Mouse (Mus musculus) brain, adult 2 months (tissue): ENCODE data around the gene Mfrp.

Experiments
- DNase-seq: peaks from one replicate; pipeline ENCODE4 v3.0.0; 2011; ENCODE audit warnings: low read depth, low spot score

The Mfrp gene

DNA sequence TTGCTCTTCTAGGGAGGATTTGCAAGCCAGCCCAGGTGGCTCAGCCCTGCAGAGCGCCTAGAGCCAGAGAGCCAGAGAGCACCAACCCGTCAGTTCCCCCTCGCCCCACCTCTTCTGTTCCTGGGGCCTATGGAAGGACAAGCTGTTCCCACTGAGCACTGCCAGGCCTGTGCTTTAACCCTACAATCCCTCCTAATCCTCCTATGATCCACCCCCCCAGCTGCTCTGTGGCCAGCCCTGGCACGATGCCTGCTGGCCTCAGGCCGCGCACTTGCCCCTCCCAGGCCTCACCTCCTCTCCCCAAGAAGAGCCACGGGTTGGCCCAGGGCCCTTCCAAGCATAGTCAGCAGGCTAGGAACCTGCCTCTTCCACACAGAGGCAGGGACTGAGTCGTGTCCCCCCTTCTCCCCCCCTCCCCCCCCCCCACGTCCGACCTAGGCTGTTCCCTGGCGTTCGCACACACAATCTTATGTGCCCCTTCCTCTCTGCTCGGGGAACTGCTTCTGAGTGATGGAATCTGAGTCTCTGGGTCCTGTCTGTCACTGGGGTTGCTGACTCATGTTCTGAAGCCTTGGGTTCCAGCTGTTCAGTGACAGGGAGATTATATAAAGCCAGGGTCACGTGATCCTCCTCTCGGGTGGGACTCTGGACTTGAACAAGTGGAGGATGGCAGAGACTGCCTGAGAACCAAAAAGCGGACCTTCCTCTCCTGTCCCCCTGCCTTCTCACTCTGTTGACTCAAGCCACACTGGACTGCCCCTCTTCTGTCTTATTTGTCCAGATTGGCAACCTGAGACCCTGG, 22.4 kb upstream of the Mfrp start:
- DNase-seq, result peak; percentile 98

DNA sequence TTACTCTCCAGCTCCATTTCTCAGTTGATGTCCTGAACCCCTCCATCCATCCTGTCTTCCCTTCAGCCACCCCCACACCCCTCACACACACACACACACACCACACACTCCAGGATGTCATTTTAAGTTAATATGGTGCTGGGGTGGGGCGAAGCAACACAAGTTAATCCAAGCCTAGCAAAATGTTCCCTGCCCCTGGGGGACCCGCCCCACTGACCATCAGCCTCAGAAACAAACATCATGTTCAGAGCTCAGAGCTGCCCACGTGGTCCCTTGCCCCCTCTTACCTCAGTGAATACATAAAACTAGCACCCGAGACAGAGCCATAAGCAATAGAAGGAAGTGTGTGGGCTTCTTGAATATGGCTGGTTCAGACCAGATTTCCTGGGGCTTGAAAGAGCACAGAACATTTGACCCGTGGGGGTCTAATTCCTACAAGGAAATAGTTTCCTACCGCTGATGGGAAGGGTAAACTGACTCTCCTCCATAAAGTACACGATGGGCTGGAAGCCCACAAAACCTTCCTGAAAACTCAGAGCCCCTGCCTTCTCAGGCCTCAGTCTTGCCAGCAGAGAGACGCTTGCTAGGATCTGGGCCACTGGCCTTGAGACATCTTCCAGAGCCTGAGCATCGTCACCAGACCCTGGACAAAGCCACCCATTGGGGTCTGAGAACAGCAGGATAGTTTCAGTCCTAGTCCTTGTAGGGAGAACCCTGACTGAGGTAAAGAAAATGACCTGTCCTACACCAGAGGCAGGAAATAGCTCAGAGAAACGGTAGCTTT, 21.3 kb upstream of the Mfrp start:
- DNase-seq, result no peak

- DNase-seq, result peak; percentile 82
Observed at GRCm38 (mm10) chr9:44080953-44081352, 20.6 kb upstream of the Mfrp start.

DNA sequence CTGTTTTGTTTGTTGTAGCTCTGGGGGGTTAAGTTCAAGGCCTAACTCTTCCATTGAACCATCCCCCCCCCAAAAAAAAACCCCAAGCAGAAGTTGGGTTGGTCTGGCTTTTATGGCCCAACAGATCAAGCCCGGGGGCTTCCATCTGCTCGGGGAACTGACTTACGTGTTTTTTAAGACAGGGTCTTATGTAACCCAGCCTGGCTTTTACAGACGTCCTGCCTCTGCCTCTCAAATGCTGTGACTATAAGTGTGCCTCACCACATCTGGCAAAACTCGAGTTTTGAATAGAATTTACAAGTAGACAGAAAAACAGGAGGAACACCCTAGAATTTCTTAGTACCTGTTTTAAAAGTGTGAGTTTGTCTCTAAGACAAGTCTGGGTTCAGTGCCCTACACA, 19.9 kb upstream of the Mfrp start:
- no peak for DNase-seq

DNA sequence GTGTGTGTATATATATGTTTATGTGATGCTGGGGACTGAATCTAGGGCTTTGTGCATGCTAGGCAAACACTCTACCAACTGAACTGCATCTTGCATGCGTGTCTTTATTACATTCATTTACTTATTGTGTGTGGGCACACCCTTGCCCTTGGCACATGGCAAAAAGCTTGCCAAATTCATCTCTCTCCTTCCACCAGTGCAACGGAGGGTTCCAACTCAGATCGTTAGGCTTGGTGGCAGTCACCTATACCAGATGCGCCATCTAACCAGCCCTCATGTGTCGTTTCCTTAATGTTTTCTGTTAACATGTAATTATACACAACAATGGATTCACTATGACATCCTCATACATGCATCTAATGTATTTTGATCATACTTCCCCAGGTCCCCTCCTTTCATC, 19.3 kb upstream of the Mfrp start:
- no peak for DNase-seq

DNA sequence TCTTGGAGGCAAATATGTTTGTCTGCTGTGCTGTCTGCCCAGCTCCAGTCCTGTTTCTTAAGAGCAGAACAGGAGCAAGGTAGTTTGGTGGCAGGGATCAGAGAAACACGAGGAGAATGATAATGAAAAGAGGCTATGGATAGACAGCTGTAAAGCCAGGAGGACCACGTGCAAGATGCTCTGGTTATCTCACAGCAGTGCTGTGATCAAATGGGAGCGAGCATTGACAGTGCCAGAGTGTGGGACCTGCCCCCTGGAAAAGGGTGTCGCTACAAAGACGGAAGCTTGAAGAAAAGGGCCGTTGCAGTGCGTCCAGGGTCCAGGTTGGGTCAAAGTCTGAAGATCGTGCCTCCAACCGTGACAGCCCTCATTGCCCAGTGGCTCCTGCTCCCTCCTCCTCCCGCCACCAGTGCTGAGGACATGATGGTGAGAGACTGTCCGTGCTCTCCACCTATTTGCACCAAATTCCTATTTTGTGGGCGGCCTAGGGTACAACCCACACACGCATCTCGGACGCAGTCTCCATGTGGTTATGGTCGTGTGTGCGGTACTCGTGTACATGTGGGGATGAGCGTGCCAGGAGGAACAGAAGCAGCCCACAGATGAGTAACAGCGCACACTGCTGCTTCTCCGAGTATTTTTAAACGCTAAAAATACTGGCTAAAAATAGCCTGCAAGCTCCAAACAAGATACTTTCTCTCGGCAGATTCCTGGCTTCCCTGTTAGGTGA, 18.0 kb upstream of the Mfrp start:
- peak; percentile 94 for DNase-seq

- DNase-seq, result peak; percentile 32
Observed at GRCm38 (mm10) chr9:44084236-44084635, 17.3 kb upstream of the Mfrp start.

DNA sequence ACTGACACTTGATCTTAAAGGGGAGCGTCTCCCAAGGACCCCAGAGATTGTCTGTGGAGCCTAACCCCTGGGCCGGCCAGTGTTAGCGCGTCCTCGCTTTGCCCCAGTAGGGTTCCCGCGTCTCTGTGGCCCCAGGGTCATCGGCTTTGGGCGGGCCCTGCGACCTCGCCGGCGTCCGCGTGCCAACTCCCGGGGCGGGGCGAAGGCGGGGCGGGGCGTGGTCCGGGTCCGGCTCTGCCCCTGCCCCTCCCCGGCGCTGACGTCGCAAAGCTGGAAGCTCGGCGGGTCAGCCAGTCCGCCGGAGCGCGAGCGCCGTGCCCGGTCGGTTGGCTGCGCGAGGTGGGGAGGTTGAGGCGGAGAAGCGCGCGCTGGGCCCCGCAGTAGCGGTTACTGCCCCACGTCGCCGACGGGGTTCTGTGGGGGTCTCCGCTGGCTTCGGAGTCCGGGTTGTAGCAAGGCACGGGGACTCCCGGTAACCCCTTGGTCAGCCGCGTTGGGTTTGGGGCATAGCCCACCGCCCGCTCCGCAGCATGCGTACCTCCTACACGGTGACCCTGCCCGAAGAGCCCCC, 16.8 kb upstream of the Mfrp start:
- DNase-seq, result peak; percentile 96

DNA sequence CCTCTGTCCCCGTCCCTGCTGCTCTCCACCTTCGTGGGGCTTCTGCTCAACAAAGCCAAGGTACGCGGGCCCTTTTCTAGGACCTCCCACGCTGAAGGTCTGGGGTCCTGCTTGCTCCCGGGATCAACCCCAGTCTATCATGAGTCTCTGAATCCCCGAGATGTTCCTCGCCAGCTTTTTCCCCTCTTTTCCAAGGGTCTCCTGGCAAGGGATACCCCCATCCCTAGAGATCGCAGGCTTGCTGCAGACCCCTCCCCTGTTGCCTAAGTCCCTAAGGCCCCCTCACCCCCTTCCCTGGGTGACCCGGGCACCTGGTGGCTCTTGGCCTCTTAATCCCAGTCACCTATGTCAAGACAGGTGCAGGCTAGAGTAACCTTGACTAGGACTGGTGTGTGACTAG, 16.3 kb upstream of the Mfrp start:
- no peak for DNase-seq

DNA sequence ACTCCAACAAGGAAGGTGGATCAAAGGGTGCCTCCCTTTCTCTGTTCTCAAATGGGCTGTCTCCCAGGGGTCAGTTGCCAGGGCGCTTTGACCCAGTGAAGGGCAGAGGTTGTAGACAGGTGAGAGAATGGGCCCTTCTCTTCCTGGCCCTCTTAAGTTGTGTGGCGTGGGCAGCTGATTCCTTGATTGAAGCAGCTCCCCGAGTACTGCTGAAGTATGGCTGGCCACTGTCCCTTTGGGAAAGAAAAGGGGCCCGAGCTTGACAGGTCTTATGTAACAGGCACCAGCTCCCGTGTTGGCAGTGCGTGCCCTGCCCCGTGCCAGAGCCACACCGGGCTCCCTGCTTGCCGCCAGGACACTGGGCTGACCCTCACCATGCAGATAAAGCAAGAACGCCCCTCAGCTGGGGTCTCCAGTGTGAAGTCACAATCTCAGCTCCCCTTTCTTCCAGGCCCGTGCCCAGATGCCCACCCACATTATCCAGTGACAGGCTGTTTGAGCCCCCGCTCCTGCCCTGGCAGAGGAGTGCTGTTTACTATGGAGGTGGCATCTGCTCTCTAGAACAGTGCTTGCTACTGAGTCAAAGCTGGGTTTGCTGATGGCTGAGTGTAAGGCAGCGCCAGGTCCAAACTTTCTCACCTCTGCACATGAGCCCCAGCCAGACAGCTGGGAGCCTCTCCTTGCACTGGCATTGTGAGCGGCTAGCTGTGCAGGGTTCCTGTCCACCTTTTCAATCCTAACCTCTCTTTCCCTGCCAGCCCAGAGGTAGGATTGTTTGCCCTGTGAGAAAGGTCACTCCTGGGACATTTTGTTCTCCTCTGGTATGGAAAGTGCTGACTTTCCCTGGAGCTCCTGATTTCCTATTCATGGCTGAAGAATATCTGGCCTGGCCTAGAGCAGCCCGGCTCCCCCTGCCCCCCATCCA, 15.5 kb upstream of the Mfrp start:
- DNase-seq, result peak; percentile 92

DNA sequence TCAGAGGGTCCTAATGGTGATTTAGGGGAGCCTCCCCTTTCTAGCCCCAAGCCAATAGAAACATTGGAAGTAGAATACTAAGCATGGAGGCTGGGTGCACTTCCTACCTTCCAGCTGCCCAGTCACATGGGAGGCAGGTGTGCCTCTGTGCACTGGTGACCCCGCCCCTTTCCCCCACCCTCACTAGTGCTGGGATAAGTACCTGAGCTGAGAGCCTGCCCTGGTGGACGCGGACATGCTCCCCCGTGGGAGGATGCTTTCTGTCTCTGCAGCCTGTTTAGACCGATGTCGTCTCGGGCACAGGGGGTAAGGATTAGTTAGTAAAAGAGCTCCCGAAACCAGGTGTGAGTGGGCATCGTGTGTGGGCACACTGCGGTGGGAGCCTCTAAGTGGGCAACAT, 14.6 kb upstream of the Mfrp start:
- DNase-seq, result peak; percentile 67

DNA sequence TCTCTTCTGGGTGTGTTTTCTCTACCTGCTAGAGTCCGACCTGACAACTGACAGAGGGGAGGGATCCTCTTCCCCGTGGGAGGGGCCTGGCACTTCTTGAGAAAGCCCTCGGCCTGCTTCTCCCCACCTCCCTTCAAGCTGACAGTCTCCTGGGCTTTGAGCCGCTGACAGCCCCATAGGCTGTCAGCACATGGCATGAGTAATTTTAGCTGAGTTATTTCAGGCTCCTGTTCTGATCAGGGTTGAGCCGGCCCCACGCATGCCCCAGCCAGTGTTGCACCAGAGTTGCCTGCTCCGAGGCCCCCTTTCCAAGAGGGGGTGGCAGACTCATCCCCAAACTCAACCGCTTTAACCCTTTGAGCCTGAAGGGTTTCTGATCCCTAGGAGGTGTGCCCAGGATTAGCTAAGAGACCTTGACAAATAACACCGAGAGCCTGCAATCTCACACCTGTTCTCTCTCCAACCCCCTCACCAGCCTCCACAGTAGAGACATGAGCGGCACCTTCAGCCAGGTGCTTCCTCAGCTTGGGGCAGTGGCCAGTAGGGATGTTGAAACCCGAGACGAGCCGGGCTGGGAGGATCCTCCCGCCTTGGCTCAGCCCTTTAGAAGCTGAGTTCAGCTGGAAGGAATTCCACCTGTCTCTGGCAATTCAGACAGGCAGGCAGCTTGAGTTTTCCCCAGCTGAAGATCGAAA, 13.6 kb upstream of the Mfrp start:
- DNase-seq, result peak; percentile 92

DNA sequence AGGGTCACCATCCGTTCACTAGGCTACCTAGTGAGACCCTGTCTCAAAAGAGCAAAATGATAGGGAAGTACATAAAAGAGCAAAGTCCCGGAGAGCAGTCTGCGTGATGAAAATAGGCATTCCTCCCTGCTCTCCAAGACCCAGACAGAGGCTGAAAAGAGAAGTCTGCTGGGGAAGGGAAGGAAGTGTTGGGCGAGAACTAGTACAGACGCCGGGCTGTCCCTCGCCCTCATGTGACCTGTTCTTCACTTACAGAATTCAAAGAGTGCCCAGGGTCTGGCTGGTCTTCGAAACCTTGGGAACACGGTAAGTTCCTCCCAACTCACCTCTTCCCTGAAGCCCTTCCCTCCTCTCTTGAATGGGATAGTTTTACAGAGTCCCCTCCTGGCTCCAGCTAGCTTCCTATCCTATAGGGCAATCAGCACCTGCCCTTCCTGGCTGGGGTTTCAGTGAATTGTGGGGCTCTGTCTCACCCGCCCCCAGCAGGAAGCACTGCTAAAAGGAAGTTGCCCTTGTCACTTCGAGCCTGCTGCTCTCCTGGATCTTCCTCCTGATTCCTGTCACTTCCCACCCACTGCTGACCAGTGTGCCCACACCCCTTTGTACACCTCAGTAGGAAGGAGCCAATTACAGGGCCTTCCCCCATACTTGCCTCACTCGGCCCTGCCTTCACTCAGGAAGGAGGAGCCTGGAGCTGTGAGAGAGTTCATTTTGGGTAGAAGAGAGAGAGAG, 12.5 kb upstream of the Mfrp start:
- DNase-seq, result peak; percentile 73

DNA sequence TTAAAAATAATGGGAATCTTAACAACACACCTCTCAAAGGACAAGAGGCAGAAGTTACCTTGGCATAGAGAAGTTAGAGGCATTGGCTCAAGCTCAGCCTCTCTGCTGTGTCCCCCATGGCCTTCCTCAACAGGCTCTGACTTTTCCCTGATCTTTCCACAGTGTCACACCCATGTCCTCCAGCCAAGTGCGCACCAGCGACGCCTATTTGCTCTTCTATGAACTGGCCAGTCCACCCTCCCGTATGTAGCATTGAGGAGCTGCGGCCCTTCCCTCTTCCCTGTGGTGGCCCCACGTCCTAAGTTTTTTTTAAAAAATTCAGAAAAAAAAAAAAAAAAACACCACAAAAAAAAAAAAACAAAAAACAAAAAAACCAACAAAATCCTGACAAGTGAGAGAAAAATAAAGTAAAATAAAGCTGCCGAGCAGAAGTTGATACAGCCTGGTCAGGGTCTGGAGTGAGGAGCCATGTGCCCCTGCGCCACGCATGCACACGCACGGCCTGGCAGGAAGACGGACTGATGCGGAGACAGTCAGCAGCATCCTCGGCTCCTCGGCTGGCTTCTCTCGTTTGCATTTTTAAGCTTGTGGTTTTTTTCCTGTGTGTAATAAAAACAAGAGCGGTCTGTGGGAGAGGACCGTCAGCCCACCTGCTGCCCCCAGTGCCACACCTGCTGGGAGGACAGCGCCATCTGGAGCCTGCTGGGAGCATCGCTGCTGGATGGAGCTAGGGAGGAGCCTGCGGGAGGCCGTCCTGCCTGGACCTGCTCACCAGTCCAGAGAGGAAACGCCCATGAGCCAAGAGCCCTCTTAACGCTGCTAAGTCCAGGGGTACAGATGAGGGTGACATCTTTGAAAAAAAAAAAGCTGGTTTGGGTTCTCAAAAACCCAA, 7.7 kb upstream of the Mfrp start:
- peak; percentile 94 for DNase-seq

DNA sequence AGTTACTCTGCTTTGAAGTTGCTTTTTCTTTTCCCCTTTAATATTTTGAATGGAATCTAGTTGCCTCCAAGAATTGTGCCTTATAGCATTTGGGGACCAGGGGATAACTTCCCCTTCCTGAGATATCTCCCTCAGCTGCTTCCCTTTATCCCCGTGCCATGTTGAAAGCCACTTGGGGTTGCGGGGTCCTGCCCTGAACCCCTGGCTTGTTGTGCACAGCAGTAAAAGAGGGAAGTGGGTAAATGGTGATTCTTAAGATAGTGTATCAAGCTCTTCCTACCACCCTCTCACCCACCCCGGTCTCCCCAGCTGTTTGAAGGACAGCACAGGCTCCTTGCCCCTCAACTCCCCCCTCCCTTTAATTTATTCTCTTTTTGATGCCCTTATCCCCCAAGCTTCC, 6.8 kb upstream of the Mfrp start:
- DNase-seq, result no peak

DNA sequence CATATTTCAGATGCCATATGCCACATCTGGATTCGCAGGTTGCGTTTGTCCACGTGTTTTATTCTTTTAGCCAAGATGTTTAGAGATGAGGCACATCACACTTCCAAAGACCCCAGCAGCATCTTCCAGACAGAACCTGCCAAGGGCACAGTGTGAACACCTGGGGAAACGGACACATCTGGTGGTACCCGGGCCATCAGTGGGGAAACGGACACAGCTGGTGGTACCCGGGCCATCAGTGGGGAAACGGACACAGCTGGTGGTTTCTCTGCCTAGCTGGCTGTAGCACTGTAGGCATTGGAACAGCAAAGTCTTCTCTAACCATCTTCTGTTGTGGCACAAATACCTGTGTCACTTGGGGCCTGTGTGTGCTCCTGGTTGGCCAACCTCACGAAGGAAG, 5.7 kb upstream of the Mfrp start:
- no peak for DNase-seq

- peak; percentile 88 for DNase-seq
Observed at GRCm38 (mm10) chr9:44096536-44096935, 5.0 kb upstream of the Mfrp start.

DNA sequence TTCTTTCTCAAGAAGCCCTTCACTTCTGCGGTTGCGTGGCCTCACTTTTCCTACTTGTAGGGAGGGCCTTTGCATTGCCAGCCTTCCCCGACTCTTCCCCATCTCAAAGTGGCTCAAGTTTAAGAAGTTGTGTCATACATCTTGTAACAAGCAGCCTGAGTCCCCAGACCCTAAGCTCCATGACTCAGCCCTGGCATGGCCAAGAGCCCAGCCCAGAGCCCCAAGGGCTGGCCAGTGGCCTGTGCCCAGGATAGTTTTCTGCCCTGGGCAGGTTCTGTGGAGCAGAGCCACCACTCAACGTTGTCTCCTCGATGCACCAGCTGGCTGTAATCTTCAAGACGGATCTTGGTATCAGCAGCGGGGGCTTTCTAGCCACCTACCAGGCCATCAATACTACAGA, 3.4 kb downstream of the Mfrp start:
- DNase-seq, result no peak

GRCm38 (mm10) chr9:44105781-44106180, 4.3 kb downstream of the Mfrp start:
- DNase-seq, result no peak
